Mouse (Mus musculus) spleen, adult 2 months (tissue): Measurements from ENCODE around the gene Dbndd1. TPM values are rescaled to one million over a fixed set of nuclear protein-coding genes. Genes with fewer than 3 reads are reported as not detected.

Experiments
- DNase-seq, 2 experiments: peaks; one replicate each; pipeline versions ENCODE4 v3.0.0 to v3.0.0-alpha.2; 2012 to 2021; ENCODE audit warnings: low spot score in 2 of 2, low read depth in 1 of 2
- H3K27ac ChIP-seq: fragments of 200-500 bp; 2 replicates; pipeline ENCODE4 v1.5.1; 2012; ENCODE audit warnings: low read length, inconsistent platforms; ENCODE audit not compliant: insufficient read depth
- H3K27me3 ChIP-seq: fragments of 200-500 bp; 2 replicates; pipeline ENCODE4 v1.6.1; 2012; ENCODE audit warnings: mild to moderate bottlenecking, moderate library complexity, low read length, inconsistent platforms; ENCODE audit not compliant: control insufficient read depth, insufficient read depth
- H3K36me3 ChIP-seq: fragments of 200-500 bp; 2 replicates; pipeline ENCODE4 v1.6.1; 2012; ENCODE audit warnings: mild to moderate bottlenecking, low read length, inconsistent platforms; ENCODE audit not compliant: control insufficient read depth, insufficient read depth
- H3K4me1 ChIP-seq: fragments of 200-500 bp; 2 replicates; pipeline ENCODE4 v1.6.1; 2011; ENCODE audit warnings: inconsistent platforms; ENCODE audit not compliant: control insufficient read depth, insufficient read depth, insufficient read length
- H3K4me3 ChIP-seq: fragments of 200-500 bp; 2 replicates; pipeline ENCODE4 v1.5.1; 2011; ENCODE audit warnings: mild to moderate bottlenecking, inconsistent platforms; ENCODE audit not compliant: insufficient read depth, insufficient read length; ENCODE audit errors: extremely low read depth
- CTCF ChIP-seq: fragments of 200-500 bp; IDR thresholded peaks from 2 replicates; pipeline ENCODE4 v1.5.1; 2011; ENCODE audit warnings: mild to moderate bottlenecking, inconsistent platforms; ENCODE audit not compliant: insufficient read depth, insufficient read length, insufficient replicate concordance; ENCODE audit errors: extremely low read depth
- POLR2A ChIP-seq: fragments of 200-500 bp; IDR thresholded peaks from 2 replicates; pipeline ENCODE4 v1.6.1; 2011; ENCODE audit warnings: low read depth, low read length, inconsistent platforms
- WGBS: fragments of 180-500 bp; shearing (Covaris S2); methylation state at CpG from one replicate; pipeline ENCODE4 v1.1.7; 2018; 5-methylcytosine and 5-hydroxymethylcytosine counted together
- polyA plus RNA-seq: library from polyadenylated mRNA; depleted of rRNA; stranded (reverse); fragments of >200 nt; gene quantifications from 2 replicates; pipeline ENCODE4 v1.2.3, GENCODE M21; 2012; rRNA removed

The Dbndd1 gene
- polyA plus RNA-seq, 1 experiment = not detected

- no peak for DNase-seq
- Histone ChIP-seq H3K36me3 (no peaks in the 10 kb centered on the region), H3K4me1 (no peaks in the 10 kb centered on the region), H3K27me3 (no peaks in the 10 kb centered on the region), H3K4me3 (no peak overlapping the region), H3K27ac (no peak overlapping the region)
- TF ChIP-seq CTCF (no peak), POLR2A (no peak)
- 33% methylated on average over 3 of the region's 3 CpGs for WGBS
These were observed 47.8 kb downstream of the Dbndd1 start for GRCm38 (mm10) chr8:123467476-123467875.

GRCm38 (mm10) chr8:123463651-123464050, 51.6 kb downstream of the Dbndd1 start:
- TF ChIP-seq CTCF (no peak), POLR2A (no peak)
- Histone ChIP-seq H3K36me3 (peaks cover 8% of the 10 kb centered on the region), H3K27ac (no peak overlapping the region), H3K4me3 (no peak overlapping the region), H3K27me3 (no peaks in the 10 kb centered on the region), H3K4me1 (no peaks in the 10 kb centered on the region)
- 91% methylated on average over 4 of the region's 4 CpGs for WGBS
- no peak for DNase-seq

Other genes with a start within 250 kb of the Dbndd1 start
- gene Fanca, start 196.9 kb downstream of the Dbndd1 start, polyA plus RNA-seq = 55.7 and 76.1 TPM in 2 replicates
- 0.88 and 1.1 TPM in 2 replicates for gene Spire2, start 182.8 kb downstream of the Dbndd1 start, polyA plus RNA-seq
- 137 and 149 TPM in 2 replicates for gene Tcf25, start 141.7 kb downstream of the Dbndd1 start, polyA plus RNA-seq
- not detected in 2 replicates for gene Mc1r, start 108.4 kb downstream of the Dbndd1 start, polyA plus RNA-seq
- gene Tubb3, start 104.0 kb downstream of the Dbndd1 start, polyA plus RNA-seq = 2.7 and 3.9 TPM in 2 replicates
- gene Def8, start 91.9 kb downstream of the Dbndd1 start, polyA plus RNA-seq = 13.5 and 14.9 TPM in 2 replicates
- gene Afg3l1, start 37.6 kb downstream of the Dbndd1 start, polyA plus RNA-seq = 14.4 and 17.3 TPM in 2 replicates
- gene Gas8, start 3.4 kb upstream of the Dbndd1 start, polyA plus RNA-seq = 2.3 and 2.8 TPM in 2 replicates
- 1.2 TPM in 2 replicates for gene Rhou, start 138.5 kb upstream of the Dbndd1 start, polyA plus RNA-seq